Mouse (Mus musculus): ENCODE measurements around the gene Hs6st3. TPM values are rescaled to one million over a fixed set of nuclear protein-coding genes. Genes with fewer than 3 reads are reported as not detected.

The Hs6st3 gene
- total RNA-seq, 2 experiments from 2014 or later: 85.3 to 90.2 TPM

DNA sequence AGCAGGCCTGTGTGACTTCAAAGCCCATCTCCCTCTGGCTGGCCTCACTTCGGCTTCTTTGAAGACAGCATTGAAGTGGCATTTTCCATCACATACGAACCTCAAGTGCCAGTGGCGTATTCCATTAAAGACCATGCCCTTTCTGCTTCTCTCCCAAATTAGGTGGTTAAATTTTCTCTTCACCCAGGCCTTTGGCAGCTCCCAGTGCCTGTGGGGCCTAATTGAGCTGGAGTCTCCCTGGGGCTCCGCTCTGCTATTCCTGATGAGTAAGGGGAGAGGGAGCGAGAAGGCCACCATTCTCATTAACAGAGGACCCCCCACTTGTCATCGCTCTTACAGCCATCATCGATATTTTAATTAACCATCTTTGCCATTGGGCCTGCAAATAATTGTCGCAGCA lies 754.8 kb downstream of the Hs6st3 start:
- DNase-seq (ENCODE audit: low spot score in 2 of 2): no peak

DNA sequence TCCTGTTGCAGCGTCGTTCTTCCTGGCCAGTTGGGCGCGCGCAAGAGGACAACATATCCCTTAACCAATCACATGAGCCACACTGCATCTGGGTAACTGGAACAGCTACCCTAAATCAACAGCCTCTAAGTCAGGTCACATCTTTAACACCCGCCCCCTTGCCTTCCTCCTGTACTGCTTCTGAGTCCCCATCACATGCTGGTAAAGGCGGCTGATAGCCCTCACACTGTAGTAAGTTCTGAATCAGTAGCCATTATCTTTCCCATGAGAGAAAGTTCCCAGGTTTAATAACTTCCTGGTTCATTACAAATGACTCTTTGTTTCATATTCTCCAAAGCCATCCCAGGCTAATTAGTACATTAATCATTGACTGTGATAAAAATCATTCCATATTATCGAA lies 757.0 kb downstream of the Hs6st3 start:
- DNase-seq (ENCODE audit: low spot score in 2 of 2): no peak

DNA sequence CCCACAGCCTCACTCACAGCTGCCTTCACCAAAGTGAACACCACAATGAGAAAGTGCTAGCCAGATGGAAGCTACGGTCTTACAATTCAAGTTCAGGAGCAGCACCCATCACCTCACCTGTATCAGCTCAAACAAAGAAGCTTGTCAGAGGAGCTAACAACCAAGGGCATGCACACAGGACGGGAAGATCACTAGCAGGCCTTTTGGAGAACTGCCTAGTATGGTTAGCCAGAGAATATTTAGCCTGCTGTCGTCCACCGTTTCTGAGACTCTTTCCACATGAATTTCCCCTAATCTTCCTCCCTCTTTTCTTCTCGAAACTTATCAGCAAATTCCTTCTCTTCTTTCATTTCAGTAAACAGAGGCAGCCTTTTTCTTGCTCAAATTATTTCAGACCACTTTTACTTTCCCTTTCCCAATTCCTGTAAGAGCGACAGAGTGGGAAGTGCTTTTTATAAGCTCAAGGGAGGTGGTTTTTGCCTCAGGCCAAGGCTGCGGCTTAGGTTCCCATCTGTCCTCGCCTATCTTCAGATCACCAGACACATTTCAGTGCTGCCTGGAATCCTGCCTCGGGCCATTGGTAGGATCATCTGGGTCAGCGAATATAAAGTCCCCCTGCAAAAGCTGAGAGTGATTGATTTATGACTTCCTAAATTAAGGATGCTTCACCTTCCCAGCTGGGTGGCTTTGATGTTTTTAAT lies 757.8 kb downstream of the Hs6st3 start:
- DNase-seq (ENCODE audit: low spot score in 2 of 2): no peak

DNA sequence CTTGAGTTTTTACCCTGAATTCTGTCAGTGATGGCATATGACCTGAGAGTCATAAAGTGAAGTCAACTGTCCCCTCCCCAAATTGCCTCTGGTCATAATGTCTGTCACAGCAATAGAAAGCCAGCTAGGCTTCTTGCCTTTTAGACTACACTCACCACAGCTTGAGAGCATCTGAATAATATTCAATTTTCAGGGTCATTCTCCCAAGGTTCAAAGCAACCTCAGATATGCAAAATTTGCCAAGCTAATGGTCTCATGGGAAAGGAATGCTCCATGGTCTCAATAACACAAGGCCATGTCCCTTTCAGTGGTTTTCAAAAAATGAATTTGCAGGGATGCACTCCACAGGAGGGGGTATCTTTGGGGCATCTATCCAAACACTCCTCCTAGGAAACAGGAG lies 764.3 kb downstream of the Hs6st3 start:
- DNase-seq (ENCODE audit: low spot score in 2 of 2): no peak

DNA sequence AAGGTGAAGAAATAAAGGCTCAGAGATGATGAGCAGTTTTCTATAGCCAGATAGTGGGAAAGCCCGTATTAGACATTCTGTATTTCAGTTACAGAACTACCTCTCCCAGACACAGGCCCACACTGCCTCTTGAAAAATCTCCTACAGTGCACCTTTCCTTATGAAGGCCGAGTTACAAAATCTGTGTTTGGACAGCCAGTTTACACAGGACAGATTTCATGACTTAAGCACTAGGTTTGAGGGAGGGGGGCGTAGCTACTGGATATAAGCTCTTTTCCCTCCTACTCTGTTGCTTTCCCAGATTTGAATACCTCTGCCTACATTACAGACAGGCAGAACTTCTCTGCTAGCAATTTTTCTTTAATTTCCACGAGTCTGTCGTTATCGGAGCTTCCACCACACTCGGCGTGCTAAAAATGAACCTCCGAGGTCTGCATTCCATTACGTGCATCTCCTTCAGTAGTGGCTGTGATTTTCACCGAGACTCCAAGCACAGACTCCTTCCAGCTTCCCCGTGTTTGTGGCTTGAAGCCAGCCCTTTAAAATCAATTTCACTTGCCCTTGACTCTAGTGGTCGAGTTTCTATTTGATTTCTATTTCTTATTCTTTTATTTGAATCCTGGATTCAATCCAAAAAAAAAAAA lies 770.0 kb downstream of the Hs6st3 start:
- DNase-seq (ENCODE audit: low spot score in 2 of 2): no peak

DNA sequence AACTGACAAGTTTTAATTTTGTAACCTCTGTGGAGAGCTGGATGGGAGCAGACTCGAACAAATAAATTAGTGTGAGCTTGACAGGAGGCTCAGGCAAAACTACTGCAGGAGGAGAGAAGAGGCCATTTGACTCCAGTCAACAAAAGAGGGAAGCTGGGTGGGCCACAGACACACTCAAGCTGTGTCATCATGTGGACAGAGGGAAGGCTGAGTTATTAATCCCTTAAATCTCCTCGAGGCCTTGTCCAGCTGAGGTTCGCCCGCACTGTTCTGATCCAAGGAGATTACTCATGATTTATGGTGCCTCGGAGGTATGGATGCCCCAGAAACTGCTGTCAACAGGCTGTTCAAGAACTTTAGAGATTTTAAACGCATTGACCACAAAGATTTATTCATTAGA lies 776.4 kb downstream of the Hs6st3 start:
- no peak for DNase-seq (ENCODE audit: low spot score in 2 of 2)

DNA sequence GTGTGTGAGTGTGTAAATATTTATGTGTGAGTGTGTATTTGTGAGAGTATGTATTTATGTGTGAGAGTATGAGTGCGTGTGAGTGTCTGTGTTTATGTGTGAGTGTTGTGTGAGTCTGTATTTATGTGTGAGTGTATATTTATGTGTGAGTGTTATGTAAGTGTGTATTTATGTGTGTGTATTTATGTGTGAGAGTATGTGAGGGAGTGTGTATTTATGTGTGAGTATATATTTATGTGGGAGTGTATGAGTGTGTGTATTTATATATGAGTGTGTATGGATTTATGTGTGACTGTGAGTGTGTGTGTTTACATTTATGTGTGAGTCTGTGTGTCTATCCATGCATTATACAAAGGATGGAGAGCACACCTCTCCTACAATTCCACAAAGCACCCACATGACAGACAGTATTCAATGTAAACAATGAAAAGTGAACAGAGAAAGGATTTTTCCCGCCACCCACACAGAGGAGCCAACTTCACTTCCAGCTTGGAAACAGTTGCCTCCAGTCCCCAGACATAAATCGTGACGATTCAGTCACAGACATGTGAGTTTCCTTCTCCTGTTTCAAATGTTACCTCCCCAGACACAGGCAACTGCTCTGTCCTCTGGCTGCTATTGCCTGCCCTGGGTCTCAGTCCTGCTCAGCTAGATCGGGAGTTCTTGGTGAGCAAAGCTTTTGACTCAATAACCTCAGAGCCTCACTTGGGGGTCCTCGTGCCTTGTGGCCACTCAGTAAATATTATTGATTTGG lies 780.3 kb downstream of the Hs6st3 start:
- no peak for DNase-seq (ENCODE audit: low spot score in 2 of 2)

DNA sequence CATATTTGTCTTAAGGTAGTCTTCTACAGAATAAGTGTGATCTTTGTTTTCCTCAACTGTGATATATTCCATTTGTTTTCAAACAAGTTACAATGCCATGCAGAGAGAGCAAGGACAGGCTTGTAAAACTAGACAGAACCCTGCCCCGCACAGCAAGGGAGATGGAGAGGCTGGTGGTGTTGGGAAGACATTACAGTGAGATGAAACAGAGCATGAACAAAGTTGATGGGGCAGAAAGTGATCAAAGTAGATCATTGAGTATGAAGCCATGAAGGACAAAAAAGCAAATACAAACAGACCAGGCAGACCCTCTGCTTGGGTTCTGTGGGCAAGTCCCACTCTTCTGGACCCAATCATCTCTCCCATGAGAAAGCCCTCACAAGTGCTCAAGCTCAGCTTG lies 781.0 kb downstream of the Hs6st3 start:
- DNase-seq (ENCODE audit: low spot score in 2 of 2): no peak

Other genes starting within 250 kb of the Hs6st3 start
- gene Dzip1, start 212.9 kb upstream of the Hs6st3 start, total RNA-seq (2021): 100 to 1,000 TPM; 127 to 138 TPM
- 10 to 100 TPM; 28.1 to 30.1 TPM for gene Dnajc3, start 200.4 kb upstream of the Hs6st3 start, total RNA-seq (2021)
- gene Uggt2, start 38.9 kb upstream of the Hs6st3 start, total RNA-seq (2021): 10 to 100 TPM; 34.3 to 39.3 TPM